Mouse (Mus musculus) brain, embryonic 18.5 days (tissue): ENCODE measurements at regions not wholly inside any gene's neighbourhood (a gene's known extent, or its start where the extent isn't known, plus 50 kb on each side); places are given as distances from the start of the nearest gene placed in this dataset.
A peak's percentile ranks its signal among the peaks of the same experiment; 100 is the strongest.

ENCODE experiments used
- DNase-seq: peaks from one replicate; pipeline ENCODE4 v3.0.0-alpha.2; 2012; ENCODE audit warnings: low read depth, low spot score

DNA sequence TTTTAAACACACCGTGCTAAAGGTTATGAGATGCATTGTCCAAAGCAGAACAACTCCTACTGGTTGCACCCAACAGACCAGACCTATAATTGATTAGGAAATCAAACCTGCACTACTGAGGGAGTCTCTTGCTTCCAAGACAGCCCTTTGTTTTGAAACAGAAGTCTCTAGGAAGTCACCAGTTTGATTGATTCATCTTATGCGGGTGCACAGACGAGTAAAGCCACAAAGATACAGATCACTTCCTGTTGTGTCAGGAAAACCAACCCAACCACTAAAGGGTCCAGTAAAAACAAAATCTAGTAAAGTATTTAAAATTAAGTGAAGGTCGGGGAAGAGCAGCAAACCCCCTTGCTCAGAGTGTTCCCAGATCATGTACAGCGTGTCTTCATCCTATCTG, 58.3 kb upstream of the N6amt1 start:
- DNase-seq = no peak

DNA sequence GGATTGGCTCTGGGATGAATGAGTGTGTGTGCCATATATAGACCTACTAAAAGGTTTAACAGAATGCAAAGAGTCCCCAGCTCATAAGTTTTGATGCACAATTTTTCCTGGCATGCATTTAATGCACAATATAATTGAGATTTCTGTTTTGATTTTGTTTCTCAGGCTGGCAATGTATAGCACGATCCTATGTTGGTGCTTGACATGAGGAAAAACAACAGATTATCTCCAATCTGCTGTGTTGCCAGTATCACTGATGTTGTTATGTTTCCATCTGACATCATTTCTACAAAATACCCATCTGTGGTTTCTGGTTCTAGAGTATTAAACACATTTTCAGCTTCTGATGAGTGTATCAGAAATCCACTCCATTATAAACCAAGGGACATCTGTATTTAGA, 61.2 kb upstream of the N6amt1 start:
- DNase-seq = peak; percentile 20

DNA sequence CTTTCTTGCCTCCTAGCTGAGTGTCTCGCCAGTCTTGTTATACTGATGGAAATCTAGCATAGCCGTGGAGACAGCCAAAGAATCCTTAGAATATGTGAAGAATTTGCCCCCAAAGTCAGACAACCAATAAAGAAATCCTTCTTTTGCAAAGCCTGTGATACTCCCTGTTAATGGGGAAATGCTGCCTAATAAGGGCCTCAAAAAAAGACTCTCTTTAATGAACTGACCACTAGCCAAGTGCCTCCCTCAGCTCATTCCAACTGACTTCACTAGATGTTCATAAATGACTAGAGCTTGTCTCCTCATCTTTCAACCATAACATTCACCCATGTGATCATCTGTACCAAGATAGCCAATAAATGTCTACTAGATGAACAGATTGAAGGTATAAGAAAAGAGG, 62.3 kb upstream of the N6amt1 start:
- DNase-seq = no peak

DNA sequence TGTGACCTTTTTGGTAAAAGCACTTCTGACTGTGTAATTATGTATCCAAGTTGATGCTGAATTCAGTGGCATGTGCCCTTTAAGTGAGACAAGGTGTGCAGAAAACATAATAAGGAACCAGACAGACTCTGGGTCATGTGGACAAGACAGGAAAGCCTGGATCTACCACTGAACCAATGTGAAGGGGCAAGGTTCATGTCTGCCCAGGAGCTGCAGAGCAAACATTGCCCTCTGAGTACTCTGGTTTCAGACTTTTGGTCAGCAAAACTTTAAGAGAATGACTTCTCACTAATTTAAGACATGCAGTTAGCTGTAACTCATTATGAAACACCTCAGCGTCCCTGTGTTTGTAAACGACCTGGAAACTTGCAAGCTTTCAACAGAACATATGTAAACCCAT, 68.3 kb upstream of the N6amt1 start:
- DNase-seq = no peak

DNA sequence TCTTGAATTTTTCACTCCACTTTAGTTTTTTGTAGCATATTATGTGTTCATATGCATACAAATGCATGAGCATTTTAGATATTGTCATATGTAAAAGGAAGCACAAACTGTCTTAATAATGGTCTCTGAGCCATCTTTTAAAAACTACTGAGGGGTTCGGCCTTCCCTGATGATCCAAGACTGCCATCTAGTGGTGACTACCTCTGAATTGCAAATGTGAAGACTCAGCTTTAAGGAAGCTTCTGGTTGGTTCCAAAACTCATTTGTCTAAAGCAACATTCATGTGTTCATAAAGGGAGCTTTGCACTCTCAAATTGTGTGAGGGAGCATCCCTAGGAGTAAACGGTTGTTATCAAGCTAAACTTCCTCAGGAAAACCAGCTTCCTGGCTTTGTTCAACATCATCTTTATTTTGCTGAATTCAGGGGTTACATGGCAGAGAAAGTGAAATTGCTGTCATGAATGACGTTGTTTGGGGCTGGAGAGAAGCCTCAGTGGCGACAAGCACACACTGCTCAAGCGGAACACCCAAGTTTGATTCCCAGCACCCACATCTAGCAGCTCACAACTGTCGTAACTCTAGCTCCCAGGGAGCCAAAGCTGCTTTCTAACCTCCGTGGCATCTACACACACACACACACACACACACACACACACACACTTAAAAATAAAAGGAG, 69.0 kb upstream of the N6amt1 start:
- DNase-seq = no peak

DNA sequence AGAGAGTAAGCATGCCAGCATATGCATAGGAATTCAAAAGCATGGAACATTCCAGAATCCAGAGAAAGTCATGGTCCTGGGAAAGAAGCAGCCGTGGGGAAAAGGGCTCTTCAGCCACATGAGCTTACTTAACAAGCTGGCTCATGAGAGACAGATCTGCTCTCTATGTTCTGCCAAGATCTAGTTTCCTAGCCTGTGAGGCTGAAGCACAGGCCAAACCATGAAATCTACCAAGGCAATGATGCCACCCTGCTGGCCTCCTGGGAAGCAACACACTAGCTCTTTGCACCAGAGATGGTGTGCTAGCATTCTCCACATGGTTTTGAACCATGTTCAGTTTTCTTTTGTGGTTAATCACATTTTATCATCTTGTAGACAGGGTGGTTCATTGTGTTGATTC, 75.5 kb upstream of the N6amt1 start:
- DNase-seq = no peak

DNA sequence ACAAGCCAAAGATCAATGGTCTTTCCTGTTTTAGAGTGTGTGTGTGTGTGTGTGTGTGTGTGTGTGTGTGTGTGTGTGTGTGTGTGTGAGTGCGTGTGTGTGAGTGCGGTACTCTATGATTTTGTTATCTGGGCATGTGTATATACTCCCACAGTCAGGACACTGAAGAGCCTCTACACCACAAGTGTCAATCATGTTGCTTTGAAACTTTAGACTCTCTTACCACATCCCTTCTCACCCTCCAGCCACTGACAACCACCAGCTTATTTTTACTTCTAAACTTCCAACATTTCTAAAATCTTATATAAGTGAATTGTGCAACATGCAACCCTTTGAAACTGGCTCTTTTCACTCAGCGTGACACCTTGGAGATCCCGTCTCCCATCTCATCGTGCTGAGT, 81.6 kb upstream of the N6amt1 start:
- no peak for DNase-seq

DNA sequence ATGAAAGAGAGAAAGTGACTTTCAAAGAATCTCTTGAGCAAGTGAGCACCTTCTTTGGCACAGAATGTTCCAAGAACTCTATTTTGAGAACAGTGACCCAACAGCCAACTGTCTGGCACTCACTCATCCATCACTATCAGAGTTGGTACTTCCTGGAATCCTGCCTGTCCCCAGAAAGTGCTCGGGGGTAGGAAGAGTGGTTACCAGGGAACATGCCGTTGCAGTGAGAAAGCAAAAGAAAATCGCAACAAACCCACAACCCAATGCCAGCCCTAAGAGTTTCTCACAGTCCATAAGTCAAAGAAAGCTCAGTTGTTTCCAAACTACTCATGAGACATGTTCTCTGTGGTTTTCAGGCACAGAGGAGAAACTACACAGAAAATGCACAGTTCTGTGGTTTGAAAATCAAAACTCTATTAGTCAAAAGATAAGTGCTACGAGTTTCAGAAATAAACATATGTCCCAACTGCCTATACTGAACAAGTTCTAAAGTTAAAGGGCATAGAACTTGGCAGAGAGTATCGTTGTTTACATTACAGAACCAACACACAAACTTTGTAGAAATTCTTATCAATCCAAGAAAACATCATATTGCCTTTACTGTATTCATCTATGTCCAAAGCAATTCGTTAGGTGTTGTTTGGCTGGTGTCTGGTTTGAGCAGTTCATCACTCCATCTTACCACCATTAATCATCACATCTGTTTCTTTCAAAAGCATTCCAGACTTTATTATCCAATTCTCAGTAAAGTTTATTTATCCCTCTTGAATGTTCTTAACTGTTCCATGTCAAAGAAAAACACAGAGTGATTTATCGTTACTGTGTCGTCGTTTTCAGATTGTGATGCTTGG, 85.8 kb upstream of the N6amt1 start:
- no peak for DNase-seq

DNA sequence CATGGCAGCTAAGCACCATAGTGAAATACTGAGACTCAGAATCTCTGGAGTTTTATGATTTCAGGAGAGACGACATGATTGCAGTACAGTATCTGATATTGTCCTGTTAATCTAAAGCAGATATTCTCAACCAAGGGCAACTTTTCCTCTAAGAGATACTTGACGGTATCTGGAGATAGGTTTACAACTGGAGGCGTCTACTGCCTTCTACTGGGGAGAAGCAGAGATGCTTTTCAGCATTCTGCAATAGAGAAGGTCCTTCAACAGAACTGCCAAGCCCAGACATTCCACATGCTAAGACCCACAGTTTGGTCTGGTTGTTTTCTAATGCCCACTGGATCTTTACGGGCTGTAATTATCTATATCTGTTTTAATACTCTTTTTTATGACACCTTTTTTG, 86.5 kb upstream of the N6amt1 start:
- DNase-seq = no peak

DNA sequence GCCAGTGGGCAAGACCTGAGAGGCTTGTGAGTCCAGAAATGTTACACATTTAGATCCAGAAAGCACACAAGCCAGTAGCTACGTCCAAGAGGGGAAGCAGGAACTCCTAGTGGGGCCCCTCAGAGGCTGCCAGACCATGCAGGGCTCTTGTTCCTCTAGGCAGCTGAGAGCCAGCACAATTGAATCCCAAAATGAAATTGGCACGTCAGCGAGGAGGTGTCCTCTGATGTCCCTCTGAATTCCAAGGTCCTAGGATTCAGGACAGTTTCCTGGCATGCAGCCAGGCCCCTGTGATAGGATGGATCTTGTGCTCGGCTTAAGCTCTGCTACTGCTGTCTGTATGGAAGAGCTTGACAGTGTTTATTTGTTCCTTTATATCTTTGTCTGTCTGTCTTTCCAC, 90.4 kb upstream of the N6amt1 start:
- DNase-seq = no peak

DNA sequence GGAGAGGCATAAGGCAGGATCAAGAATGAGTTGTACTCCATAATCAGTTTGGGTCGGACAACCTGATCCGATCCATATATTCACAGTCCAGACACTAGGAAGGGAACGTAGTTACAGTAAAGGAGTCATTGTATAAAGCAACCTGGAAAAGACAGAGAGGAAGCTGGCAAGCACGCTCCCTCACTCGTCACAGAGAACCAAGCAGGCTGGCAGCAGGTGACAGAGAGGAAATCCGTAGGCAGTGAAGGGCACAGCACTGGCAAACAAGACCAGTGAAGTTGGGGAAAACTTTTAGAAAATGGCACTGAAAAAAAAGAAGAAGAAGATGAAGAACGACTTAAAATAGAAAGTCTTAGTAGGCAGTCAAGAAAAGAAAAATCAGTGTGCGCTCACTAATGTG, 90.9 kb upstream of the N6amt1 start:
- DNase-seq = no peak

DNA sequence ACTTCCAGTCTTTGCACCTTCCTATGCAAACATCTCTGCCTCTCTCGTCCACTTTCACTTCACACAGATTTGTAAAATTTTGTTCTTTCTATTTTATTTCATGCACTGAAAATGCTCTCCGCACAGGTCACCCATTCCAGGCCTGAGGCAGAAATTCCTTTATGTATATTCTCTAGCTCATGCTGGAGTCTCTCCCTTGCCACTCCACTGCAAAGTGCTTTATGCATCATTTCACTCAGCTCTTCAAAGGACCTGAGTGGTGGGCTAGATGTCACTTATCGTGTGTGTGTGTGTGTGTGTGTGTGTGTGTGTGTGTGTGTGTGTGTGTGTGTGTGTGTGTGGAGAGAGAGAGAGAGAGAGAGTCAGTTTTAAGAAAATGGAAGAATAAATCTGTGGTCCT, 91.5 kb upstream of the N6amt1 start:
- DNase-seq = no peak

DNA sequence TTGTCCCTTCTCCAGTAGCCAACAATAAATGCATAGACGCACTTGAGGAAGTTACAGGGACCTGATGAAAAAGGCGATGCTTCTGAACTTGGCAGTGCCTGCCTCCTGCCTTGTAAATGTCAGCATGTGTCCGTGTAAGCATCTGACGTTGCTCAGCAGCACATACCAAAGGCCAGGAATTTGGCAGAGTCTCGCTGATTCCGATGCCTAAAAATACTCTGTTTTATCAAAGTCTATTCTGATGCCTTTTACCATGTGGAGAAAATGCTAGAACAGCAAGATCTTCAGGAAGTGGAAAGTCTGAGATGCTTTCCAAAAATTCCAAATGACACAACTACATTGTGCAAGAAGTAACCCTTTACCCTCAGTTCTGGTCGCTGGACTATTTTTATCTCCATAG, 92.5 kb upstream of the N6amt1 start:
- no peak for DNase-seq

DNA sequence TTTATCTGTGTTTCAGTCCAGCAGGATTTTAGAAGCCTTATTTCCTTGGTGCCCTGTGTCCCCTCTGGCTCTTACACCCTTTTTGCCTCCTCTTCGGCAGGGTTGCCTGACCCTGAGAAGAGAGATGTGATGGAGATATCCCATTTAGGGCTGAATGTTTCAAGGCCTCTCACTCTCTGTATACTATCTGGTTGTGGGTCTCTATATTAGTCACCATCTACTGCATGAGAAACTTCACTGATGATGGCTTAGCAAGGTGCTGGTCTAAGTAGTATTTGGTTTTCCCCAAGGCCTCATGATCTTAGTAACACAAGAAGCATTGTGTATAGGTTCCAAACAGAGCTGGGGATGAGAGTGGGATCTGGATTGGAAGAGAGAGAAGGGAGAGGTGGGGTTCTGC, 99.2 kb upstream of the N6amt1 start:
- DNase-seq = no peak

DNA sequence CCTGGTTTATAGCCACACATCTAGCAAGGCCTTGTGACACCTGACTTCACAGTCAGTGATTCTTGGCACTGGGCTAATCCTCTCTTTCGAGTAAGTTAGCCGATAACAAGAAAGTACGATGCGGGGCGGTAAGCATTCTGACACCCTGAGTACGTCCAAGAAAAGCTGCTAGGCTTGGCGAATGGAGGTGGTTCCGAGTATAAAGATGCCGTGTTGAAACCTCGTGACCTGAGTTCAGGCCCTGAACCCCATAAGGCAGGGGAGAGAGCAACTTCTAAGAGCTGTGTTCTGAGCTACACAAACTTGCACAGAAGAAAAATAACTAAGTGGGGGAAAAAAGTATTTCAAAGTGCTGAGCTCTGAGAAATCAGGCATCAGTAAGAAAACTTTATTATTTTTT, 103.5 kb upstream of the N6amt1 start:
- no peak for DNase-seq

DNA sequence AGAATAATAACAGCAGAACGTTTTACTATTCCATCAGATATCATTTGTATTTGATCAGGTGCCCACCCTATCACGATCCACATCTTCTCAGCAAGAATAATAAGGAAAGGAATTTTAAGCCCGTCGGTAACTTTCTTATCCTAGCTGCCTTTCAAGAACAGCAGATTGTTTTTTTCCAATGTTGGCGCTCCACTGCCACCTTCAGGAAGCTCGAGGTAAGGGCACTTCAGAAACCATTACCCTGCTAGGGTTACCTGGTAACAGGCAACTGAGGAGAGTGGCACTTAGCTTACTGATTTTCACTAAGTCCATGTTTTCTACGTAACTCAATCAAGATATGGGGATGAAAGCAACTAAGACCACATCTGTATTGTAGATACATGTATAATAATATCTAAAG, 104.1 kb upstream of the N6amt1 start:
- DNase-seq = no peak

DNA sequence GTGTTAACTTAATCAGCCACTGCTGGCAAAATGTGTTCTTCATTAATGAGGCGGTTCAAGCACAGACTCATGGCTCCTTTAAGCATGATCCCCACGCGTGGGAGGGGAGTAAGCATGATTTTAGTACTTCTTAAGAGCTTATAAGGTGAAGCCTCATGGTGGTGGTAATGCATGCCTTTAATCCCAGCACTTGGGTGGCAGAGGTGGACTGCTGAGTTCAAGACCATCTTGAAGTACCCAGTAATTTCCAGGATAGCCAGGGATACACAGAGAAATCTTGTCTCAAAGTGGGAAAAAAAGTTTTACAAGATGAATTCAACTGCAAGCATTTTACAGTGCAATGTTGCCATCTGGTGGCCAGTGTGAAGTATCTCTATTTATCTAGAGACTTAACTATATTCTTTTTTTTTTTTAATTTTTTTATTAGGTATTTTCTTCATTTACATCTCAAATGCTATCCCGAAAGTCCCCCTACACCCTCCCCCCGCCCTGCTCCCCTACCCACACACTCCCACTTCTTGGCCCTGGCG, 105.4 kb upstream of the N6amt1 start:
- DNase-seq = peak; percentile 64

DNA sequence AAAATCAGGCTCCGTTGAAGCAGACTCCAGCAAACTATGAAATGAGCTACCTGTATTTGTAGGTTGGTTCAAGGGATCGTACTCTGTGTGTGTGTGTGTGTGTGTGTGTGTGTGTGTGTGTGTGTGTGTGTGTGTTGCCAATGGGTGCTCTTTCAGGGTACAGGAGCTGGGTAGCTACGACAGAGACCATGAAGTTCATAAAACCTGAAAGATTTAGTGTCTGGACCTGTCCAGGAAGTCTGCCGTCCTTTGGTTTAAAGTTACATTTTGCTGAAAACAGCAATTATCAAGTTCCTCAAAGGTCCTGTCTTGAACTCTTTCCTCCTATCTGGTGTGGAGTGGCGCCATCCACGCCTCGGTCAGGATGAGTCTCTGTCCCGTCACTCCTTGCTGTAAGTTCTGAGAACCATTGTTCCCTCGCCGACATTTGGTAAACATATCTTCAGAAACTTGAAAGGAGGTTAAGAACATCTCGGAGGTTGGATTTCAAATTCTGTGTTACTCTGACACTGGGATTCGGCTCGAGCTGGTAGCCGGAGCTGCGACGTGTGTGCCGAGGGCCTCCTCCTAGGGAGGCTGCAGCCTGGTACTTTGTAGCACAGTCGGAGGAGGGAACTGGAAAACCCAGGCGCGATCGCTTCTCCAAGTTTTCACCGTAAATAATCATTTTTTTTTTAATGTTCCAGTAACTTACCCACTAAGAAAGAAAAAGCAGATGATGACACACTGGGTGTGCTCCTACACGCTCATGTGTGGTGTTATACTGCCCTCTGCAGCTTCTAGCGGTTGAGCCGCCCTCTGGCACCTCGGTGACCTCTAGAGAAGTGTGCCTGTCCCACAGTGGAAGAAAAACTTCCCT, 107.8 kb upstream of the N6amt1 start:
- DNase-seq = no peak

DNA sequence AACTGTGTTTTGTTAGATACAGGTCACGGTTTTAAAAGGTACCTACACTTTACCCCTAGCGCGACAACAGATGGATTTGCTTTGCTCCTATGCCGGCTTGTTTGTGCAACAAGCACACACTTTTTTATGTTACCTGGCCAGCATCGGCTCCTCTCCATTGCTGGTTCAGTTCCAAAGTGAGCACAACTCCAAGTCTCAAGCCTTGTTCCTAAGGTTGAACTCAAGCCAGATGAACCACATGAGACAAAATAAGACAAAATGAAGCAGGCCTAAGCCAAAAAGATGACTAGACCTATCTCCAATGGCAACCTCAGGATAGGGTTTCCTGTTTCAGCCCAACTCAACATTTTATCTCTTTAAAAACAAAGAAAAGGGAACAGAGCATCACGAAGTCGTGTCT, 108.5 kb upstream of the N6amt1 start:
- DNase-seq = no peak

DNA sequence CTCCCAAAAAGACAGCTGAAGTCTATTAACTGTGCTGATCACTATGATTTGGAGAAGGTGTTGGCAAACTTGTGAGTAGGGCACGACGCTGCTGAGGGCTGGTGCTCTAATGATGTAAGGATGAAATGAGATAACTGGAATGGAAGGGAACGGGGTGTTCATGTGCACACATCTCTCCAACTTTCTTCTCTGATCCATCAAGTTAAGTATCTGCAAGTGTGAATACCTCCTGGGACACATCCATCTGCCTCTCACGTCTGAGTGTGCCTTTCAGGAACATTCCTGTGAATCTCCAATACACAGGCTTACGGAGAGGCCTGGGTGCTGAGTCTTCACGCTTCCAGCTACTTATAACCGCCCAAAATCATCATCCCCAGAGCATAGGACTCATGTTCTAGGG, 112.0 kb upstream of the N6amt1 start:
- no peak for DNase-seq

DNA sequence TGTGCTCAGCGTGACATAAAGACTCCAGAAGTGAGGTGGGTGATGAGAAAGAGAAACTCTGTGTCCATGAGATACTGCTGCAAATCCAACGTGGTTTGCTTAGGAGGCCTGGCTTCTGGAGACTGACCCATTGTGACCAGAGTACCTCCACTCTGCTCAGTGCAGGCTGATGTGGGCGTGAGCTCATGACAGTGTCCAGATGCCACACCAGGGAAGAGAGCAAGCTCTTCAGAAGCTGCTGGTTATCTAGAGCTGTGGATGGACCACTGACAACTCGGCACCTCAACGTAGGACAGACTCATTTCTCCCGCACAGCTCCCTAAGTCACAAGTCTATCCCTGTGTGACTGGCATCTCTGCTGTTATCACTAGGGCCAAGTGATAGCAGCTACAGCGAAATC, 114.9 kb upstream of the N6amt1 start:
- no peak for DNase-seq

DNA sequence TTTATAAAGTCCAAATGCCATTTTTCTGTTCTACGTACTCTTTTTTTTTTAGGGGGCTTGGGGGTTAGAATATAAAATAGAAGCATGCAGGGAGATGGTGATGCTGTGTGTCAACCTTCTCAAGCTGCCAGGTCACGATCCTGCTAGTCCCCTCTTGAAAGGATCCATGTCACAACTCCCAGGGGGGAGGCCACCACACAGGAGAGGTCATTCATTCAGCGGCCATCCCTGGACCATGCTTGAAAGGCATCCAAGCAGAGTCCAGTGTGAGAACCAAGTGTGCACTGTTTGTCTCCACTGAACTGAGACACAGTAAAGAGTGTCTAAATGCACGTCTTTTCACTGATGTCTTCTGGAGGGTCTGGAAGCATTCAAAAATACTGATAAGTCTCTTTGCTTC, 119.8 kb upstream of the N6amt1 start:
- DNase-seq = no peak
